Mouse (Mus musculus) splenic B cell, adult 2 months (primary cell): ENCODE results near the gene Tulp4.
A peak's percentile ranks its signal among the peaks of the same experiment; 100 is the strongest.
"Not testable (repeated sequence)": the region's sequence is repeated elsewhere in the genome, so short reads cannot be mapped to it uniquely, and the experiment has no call there.

Experiments used
- DNase-seq: peaks from one replicate; pipeline ENCODE4 v3.0.0-alpha.2; 2011; ENCODE audit warnings: low read depth, low spot score
- H3K27me3 ChIP-seq: 2 replicates; pipeline ENCODE4 v1.6.1; 2012; ENCODE audit warnings: mild to moderate bottlenecking, low read length, moderate library complexity, mixed read lengths; ENCODE audit not compliant: control insufficient read depth, poor library complexity, insufficient read depth, severe bottlenecking
- H3K36me3 ChIP-seq: 2 replicates; pipeline ENCODE4 v1.6.1; 2012; ENCODE audit warnings: mild to moderate bottlenecking, low read length, moderate library complexity, mixed read lengths; ENCODE audit not compliant: control insufficient read depth, poor library complexity, insufficient read depth, severe bottlenecking

Tulp4 gene

GRCm38 (mm10) chr17:6256400-6257069 lies 150.3 kb downstream of the Tulp4 start, which contains the start of gene Tmem181a:
TSS of gene Tmem181a (plus strand) at chr17:6256860.
- H3K36me3 ChIP-seq, H3K27me3 ChIP-seq, DNase-seq: not testable (repeated sequence)

- H3K36me3 ChIP-seq, H3K27me3 ChIP-seq, DNase-seq: not testable (repeated sequence)
Observed at GRCm38 (mm10) chr17:6257070-6257456, 150.8 kb downstream of the Tulp4 start.

- peak; percentile 9 for DNase-seq
- H3K36me3 ChIP-seq, H3K27me3 ChIP-seq: not testable (repeated sequence)
Observed at GRCm38 (mm10) chr17:6269876-6270831, 163.9 kb downstream of the Tulp4 start.

GRCm38 (mm10) chr17:6270840-6271239 lies 164.6 kb downstream of the Tulp4 start:
- peak; percentile 13 for DNase-seq
- H3K36me3 ChIP-seq, H3K27me3 ChIP-seq: not testable (repeated sequence)

- peak; percentile 38 for DNase-seq
- not testable (repeated sequence) for H3K27me3 ChIP-seq
Observed at GRCm38 (mm10) chr17:6271970-6272369, 165.7 kb downstream of the Tulp4 start.

GRCm38 (mm10) chr17:6274693-6275092 lies 168.5 kb downstream of the Tulp4 start:
- DNase-seq, H3K27me3 ChIP-seq, H3K36me3 ChIP-seq: not testable (repeated sequence)

More at GRCm38 (mm10) chr17:6271970-6272369, 165.7 kb downstream of the Tulp4 start:
- H3K36me3 ChIP-seq: not testable (repeated sequence)

- not testable (repeated sequence) for DNase-seq, H3K27me3 ChIP-seq, H3K36me3 ChIP-seq
Observed at GRCm38 (mm10) chr17:6279205-6279604, 173.0 kb downstream of the Tulp4 start.

GRCm38 (mm10) chr17:6279772-6280171 lies 173.5 kb downstream of the Tulp4 start:
- not testable (repeated sequence) for H3K27me3 ChIP-seq

GRCm38 (mm10) chr17:6280513-6280912 lies 174.3 kb downstream of the Tulp4 start:
- not testable (repeated sequence) for DNase-seq, H3K27me3 ChIP-seq, H3K36me3 ChIP-seq

More at GRCm38 (mm10) chr17:6279772-6280171, 173.5 kb downstream of the Tulp4 start:
- not testable (repeated sequence) for H3K36me3 ChIP-seq, DNase-seq

GRCm38 (mm10) chr17:6283137-6283536 lies 176.9 kb downstream of the Tulp4 start:
- H3K27me3 ChIP-seq: not testable (repeated sequence)

GRCm38 (mm10) chr17:6286169-6286568 lies 179.9 kb downstream of the Tulp4 start:
- not testable (repeated sequence) for H3K36me3 ChIP-seq, DNase-seq, H3K27me3 ChIP-seq

More at GRCm38 (mm10) chr17:6283137-6283536, 176.9 kb downstream of the Tulp4 start:
- not testable (repeated sequence) for DNase-seq, H3K36me3 ChIP-seq

GRCm38 (mm10) chr17:6289045-6289444 lies 182.8 kb downstream of the Tulp4 start:
- H3K36me3 ChIP-seq, DNase-seq, H3K27me3 ChIP-seq: not testable (repeated sequence)

GRCm38 (mm10) chr17:6293882-6294281 lies 187.6 kb downstream of the Tulp4 start:
- H3K27me3 ChIP-seq, H3K36me3 ChIP-seq, DNase-seq: not testable (repeated sequence)

GRCm38 (mm10) chr17:6297060-6297795 lies 191.0 kb downstream of the Tulp4 start:
- not testable (repeated sequence) for H3K36me3 ChIP-seq, DNase-seq, H3K27me3 ChIP-seq
